Mouse (Mus musculus): ENCODE data around the gene Snrk. TPM values are rescaled to one million over a fixed set of nuclear protein-coding genes. Genes with fewer than 3 reads are reported as not detected.

The Snrk gene
- polyA plus RNA-seq, 1 experiment from 2014 or later: 30.6 TPM

DNA sequence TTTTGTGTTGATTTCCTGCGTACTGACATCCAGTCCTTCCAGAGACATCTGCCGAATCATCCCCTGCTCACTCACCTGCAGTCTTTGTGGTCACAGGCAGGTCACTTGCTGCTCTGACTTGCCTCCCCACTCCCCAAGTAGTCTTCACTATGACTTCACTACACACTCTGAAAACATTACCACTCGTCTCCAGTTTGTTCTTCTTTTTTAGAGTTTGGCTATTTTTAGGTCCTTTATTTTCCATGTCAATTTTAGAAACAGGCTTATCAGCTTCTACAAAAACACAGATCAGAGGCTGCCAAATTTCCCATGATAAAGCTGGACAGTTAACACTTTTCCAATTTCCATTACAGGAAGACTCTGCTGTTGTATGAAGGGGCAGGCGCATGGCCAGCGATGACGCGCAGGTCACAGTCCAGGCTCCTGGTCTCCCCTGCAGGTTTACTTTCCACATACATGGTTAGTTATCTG is 70.4 kb downstream of the Snrk start:
- H3K27me3 ChIP-seq (ENCODE audit: control insufficient read depth, insufficient read depth, low read length): no peaks in the 10 kb centered on the region
- no peak for DNase-seq (ENCODE audit: low spot score)
- no peaks in the 10 kb centered on the region for H3K9me3 ChIP-seq (ENCODE audit: control insufficient read depth, low read length)
- no peaks in the 10 kb centered on the region for H3K4me1 ChIP-seq (ENCODE audit: control insufficient read depth, insufficient read depth, low read length)
- no peak overlapping the region for H3K27ac ChIP-seq (ENCODE audit: low read depth, low read length)
- H3K36me3 ChIP-seq (ENCODE audit: control insufficient read depth, insufficient read depth, low read length): no peaks in the 10 kb centered on the region
- no peak for ATAC-seq (ENCODE audit: insufficient read depth, low FRiP score, low TSS enrichment)
- H3K4me2 ChIP-seq (ENCODE audit: low read depth): no peak overlapping the region
- 90% methylated on average over 7 of the region's 7 CpGs for WGBS
- H3K4me3 ChIP-seq (ENCODE audit: low read depth, low read length): no peak overlapping the region
- H3K9ac ChIP-seq (ENCODE audit: low read length): no peak overlapping the region

DNA sequence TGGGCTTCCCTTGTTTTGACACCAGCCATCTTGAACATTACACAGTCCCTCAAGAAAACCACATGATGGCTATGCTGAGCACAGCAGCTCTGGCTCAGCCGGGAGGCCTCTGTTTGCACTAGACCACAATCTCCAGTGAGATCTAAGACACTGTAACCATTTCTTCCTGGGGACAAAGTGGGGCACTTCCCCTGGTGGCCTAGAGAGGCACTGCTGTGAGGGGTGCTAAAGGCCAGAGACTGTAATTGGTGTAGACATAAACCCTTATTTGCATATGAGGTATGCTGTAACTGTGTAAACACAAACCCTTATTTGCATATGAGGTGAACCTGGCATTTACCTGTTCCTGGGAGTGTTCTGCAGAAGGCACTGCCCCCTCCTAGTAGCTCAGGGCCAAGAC is 71.7 kb downstream of the Snrk start:
- H3K27me3 ChIP-seq (ENCODE audit: control insufficient read depth, insufficient read depth, low read length): no peaks in the 10 kb centered on the region
- H3K9me3 ChIP-seq (ENCODE audit: control insufficient read depth, low read length): no peaks in the 10 kb centered on the region
- H3K4me2 ChIP-seq (ENCODE audit: low read depth): no peak overlapping the region
- WGBS: 52% methylated on average over 1 of the region's 1 CpGs
- no peak overlapping the region for H3K4me3 ChIP-seq (ENCODE audit: low read depth, low read length)
- no peak for ATAC-seq (ENCODE audit: insufficient read depth, low FRiP score, low TSS enrichment)
- no peak overlapping the region for H3K9ac ChIP-seq (ENCODE audit: low read length)
- no peak overlapping the region for H3K27ac ChIP-seq (ENCODE audit: low read depth, low read length)
- H3K36me3 ChIP-seq (ENCODE audit: control insufficient read depth, insufficient read depth, low read length): no peaks in the 10 kb centered on the region
- DNase-seq (ENCODE audit: low spot score): no peak
- H3K4me1 ChIP-seq (ENCODE audit: control insufficient read depth, insufficient read depth, low read length): no peaks in the 10 kb centered on the region

DNA sequence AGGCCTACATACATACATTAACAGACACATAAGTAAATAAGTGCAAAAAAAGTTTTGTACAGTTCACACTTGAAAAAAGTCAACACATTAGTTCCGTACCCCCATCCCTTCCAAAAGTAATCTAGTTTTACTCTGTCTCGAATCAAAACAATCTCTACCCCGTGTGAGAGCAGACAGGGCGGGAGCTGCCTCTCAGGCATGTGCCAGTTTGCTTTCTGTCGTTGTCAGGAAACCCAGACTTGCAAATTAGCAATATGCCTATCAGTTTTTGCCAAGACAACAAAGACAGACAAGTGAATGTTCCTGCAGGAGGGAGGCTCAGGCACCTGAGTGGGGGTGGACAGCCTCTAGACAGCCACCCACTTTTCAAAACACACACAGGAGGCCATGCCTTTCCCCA is 76.3 kb downstream of the Snrk start:
- ATAC-seq (ENCODE audit: insufficient read depth, low FRiP score, low TSS enrichment) (no peak), DNase-seq (ENCODE audit: low spot score) (no peak)
- Histone ChIP-seq H3K9ac (ENCODE audit: low read length) (no peak overlapping the region), H3K27ac (ENCODE audit: low read depth, low read length) (no peak overlapping the region), H3K4me1 (ENCODE audit: control insufficient read depth, insufficient read depth, low read length) (no peaks in the 10 kb centered on the region), H3K36me3 (ENCODE audit: control insufficient read depth, insufficient read depth, low read length) (no peaks in the 10 kb centered on the region), H3K4me2 (ENCODE audit: low read depth) (no peak overlapping the region), H3K27me3 (ENCODE audit: control insufficient read depth, insufficient read depth, low read length) (no peaks in the 10 kb centered on the region), H3K4me3 (ENCODE audit: low read depth, low read length) (no peak overlapping the region), H3K9me3 (ENCODE audit: control insufficient read depth, low read length) (no peaks in the 10 kb centered on the region)
- WGBS: 80% methylated on average over 5 of the region's 5 CpGs

DNA sequence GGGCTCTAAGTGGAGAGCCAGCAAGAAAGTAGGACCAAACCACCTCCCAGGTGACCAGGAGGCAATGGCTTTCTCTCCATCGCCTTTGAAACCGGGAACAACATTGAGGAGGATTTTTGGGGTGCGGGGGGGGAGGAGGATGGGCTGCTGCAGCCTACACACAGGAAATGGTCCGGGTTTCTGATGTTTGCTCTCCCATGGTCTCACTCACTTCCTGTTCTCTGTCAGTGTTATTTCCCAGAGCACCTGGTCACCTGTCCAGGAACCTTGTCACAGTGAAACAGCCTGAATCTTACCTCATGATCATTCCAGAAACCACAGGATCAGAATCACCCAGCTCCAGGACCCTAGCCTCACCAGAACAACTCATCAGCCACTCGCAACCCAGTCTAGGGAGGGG is 76.8 kb downstream of the Snrk start:
- Histone ChIP-seq H3K4me1 (ENCODE audit: control insufficient read depth, insufficient read depth, low read length) (no peaks in the 10 kb centered on the region), H3K4me3 (ENCODE audit: low read depth, low read length) (no peak overlapping the region), H3K9me3 (ENCODE audit: control insufficient read depth, low read length) (no peaks in the 10 kb centered on the region), H3K27me3 (ENCODE audit: control insufficient read depth, insufficient read depth, low read length) (no peaks in the 10 kb centered on the region), H3K27ac (ENCODE audit: low read depth, low read length) (no peak overlapping the region), H3K4me2 (ENCODE audit: low read depth) (no peak overlapping the region), H3K36me3 (ENCODE audit: control insufficient read depth, insufficient read depth, low read length) (no peaks in the 10 kb centered on the region), H3K9ac (ENCODE audit: low read length) (no peak overlapping the region)
- WGBS: 82% methylated on average over 5 of the region's 5 CpGs
- DNase-seq (ENCODE audit: low spot score) (no peak), ATAC-seq (ENCODE audit: insufficient read depth, low FRiP score, low TSS enrichment) (no peak)

DNA sequence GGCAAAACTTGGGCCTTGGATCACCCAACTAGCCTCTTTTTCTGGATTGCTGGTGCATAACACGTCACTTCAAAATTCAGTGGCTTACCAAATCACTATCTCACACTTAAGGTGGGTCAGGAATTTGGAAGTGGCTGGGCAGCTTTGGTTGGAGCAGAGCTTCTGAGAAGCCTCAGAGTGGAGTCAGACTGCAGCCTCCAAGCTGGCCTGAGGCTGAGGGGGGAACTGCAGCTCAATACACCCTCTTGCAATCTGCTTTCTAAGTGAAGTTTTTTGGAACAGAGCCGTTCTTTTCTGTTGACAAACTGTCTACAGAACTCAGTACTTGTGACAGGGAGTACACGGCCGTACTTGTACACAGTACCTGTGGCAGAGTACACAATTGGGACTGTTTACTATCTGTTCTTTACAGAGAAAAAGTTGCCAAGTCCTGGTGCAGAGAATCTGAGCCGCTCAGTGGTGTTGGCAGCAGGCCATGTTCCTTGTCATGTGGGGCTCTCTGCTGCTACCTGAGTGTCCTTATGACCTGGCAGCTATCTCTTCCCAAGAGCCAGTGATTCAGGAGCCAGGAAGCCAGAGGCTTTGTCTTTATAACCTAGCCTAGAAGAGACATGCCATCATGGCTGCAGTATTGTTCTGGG is 78.1 kb downstream of the Snrk start:
- no peak overlapping the region for H3K27ac ChIP-seq (ENCODE audit: low read depth, low read length)

DNA sequence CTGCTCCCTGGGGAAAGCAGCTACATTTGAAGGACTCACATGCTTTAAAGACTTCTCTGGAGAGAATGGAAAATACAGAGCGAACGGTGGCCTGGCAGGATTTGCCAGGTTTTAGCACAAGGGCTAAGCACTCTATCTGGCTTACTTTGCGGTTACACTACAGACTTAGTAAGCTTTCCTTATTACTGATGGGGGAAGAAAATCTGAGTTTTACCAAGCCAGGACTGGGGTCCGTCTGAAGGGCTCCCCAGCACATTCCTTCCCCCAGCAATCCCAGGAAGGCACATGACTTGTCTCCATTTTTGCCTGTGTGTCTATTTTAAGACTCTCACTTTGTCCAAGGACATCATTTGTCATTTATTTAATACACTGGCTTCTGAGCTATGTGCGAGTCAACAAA is 80.0 kb downstream of the Snrk start:
- H3K4me3 ChIP-seq (ENCODE audit: low read depth, low read length): no peak overlapping the region
- DNase-seq (ENCODE audit: low spot score) (no peak), ATAC-seq (ENCODE audit: insufficient read depth, low FRiP score, low TSS enrichment) (no peak)
- H3K27ac ChIP-seq (ENCODE audit: low read depth, low read length): no peak overlapping the region
- no peak overlapping the region for H3K4me2 ChIP-seq (ENCODE audit: low read depth)
- H3K9ac ChIP-seq (ENCODE audit: low read length): no peak overlapping the region
- H3K27me3 ChIP-seq (ENCODE audit: control insufficient read depth, insufficient read depth, low read length): no peaks in the 10 kb centered on the region
- H3K4me1 ChIP-seq (ENCODE audit: control insufficient read depth, insufficient read depth, low read length): peaks cover 5% of the 10 kb centered on the region; the same call in 1 of the 2 replicates
- no peaks in the 10 kb centered on the region for H3K9me3 ChIP-seq (ENCODE audit: control insufficient read depth, low read length)
- WGBS: 80% methylated on average over 5 of the region's 5 CpGs
- no peaks in the 10 kb centered on the region for H3K36me3 ChIP-seq (ENCODE audit: control insufficient read depth, insufficient read depth, low read length)

More for the DNA sequence above, 78.1 kb downstream of the Snrk start:
- no peak for ATAC-seq (ENCODE audit: insufficient read depth, low FRiP score, low TSS enrichment)
- peaks cover 5% of the 10 kb centered on the region; the same call in 1 of the 2 replicates for H3K4me1 ChIP-seq (ENCODE audit: control insufficient read depth, insufficient read depth, low read length)
- H3K9ac ChIP-seq (ENCODE audit: low read length): no peak overlapping the region
- H3K27me3 ChIP-seq (ENCODE audit: control insufficient read depth, insufficient read depth, low read length): no peaks in the 10 kb centered on the region
- no peaks in the 10 kb centered on the region for H3K9me3 ChIP-seq (ENCODE audit: control insufficient read depth, low read length)
- no peak for DNase-seq (ENCODE audit: low spot score)
- no peak overlapping the region for H3K4me3 ChIP-seq (ENCODE audit: low read depth, low read length)
- WGBS: 91% methylated on average over 5 of the region's 5 CpGs
- no peaks in the 10 kb centered on the region for H3K36me3 ChIP-seq (ENCODE audit: control insufficient read depth, insufficient read depth, low read length)
- no peak overlapping the region for H3K4me2 ChIP-seq (ENCODE audit: low read depth)

DNA sequence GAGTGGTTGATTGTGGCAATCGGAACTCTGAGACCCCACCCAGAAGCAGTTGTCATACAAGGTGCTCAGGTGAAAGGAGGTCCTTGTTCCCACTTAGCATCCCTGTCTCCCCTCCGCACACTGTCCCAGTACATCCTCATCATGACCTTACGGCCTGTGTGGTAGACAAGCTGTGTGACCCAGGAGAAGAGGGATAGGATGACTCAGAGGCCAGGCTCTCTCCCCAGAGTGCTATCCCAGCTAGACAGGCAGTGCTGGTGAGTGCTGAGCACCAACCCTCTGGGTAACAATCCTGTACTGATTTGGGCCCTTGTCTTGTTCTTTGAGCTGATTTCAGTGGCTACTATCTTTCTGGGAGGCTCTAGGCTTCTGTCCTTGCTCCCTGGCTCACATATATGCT is 81.6 kb downstream of the Snrk start:
- no peak overlapping the region for H3K9ac ChIP-seq (ENCODE audit: low read length)
- WGBS: 87% methylated on average over 3 of the region's 3 CpGs
- no peak for DNase-seq (ENCODE audit: low spot score)
- H3K27me3 ChIP-seq (ENCODE audit: control insufficient read depth, insufficient read depth, low read length): no peaks in the 10 kb centered on the region
- no peaks in the 10 kb centered on the region for H3K36me3 ChIP-seq (ENCODE audit: control insufficient read depth, insufficient read depth, low read length)
- no peak overlapping the region for H3K4me2 ChIP-seq (ENCODE audit: low read depth)
- no peak for ATAC-seq (ENCODE audit: insufficient read depth, low FRiP score, low TSS enrichment)
- H3K4me3 ChIP-seq (ENCODE audit: low read depth, low read length): no peak overlapping the region
- H3K9me3 ChIP-seq (ENCODE audit: control insufficient read depth, low read length): no peaks in the 10 kb centered on the region
- H3K4me1 ChIP-seq (ENCODE audit: control insufficient read depth, insufficient read depth, low read length): peaks cover 5% of the 10 kb centered on the region; the same call in 1 of the 2 replicates
- no peak overlapping the region for H3K27ac ChIP-seq (ENCODE audit: low read depth, low read length)

DNA sequence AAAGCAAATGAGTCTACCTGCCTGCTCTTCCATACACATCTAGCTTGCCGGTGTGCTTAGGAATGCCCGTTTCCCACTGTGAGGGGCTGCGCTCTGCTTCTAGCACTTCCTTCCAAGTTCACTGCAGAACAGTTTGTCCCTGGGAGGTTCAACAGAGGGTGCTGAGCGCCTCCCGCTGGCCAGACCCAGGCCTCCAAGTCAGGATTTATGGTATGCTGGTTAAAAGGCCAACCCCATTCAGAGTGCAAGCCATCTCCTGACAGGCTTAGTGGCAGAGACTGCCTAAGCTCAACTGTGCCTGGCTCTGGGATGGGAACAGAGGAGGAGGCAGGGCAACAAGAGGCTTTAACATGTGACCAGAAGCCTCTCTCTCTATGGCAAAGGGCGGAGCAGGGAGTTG is 82.2 kb downstream of the Snrk start:
- WGBS: 23% methylated on average over 6 of the region's 6 CpGs
- DNase-seq (ENCODE audit: low spot score): peak; percentile 46

DNA sequence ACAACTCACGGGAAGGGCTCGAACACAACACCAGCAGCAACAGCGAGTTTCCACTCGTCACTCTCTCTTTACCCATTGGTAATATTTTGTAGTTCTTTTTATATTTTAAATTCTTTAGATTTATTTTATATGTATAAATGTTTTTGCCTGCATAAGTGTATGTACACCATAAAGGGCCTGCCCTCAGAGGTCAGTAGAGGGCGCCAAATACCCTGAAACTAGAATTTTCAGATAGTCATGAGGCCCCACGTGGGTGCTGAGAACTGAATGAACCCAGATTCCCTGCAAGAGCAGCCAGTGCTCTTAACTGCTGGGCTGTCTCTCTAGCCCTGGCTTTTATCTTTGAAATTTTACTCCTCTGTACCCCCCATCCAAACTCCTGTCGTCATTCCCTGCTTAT is 87.4 kb downstream of the Snrk start:
- DNase-seq (ENCODE audit: low spot score) (peak; percentile 38), ATAC-seq (ENCODE audit: insufficient read depth, low FRiP score, low TSS enrichment) (no peak)
- H3K4me1 ChIP-seq (ENCODE audit: control insufficient read depth, insufficient read depth, low read length): peaks cover 3% of the 10 kb centered on the region; the same call in 1 of the 2 replicates
- H3K9ac ChIP-seq (ENCODE audit: low read length): no peak overlapping the region
- H3K4me2 ChIP-seq (ENCODE audit: low read depth): no peak overlapping the region
- no peaks in the 10 kb centered on the region for H3K36me3 ChIP-seq (ENCODE audit: control insufficient read depth, insufficient read depth, low read length)
- no peak overlapping the region for H3K27ac ChIP-seq (ENCODE audit: low read depth, low read length)
- H3K27me3 ChIP-seq (ENCODE audit: control insufficient read depth, insufficient read depth, low read length): no peaks in the 10 kb centered on the region
- H3K9me3 ChIP-seq (ENCODE audit: control insufficient read depth, low read length): no peaks in the 10 kb centered on the region
- no peak overlapping the region for H3K4me3 ChIP-seq (ENCODE audit: low read depth, low read length)
- 63% methylated on average over 7 of the region's 7 CpGs for WGBS

More for the DNA sequence above, 82.2 kb downstream of the Snrk start:
- Histone ChIP-seq H3K27me3 (ENCODE audit: control insufficient read depth, insufficient read depth, low read length) (no peaks in the 10 kb centered on the region), H3K4me1 (ENCODE audit: control insufficient read depth, insufficient read depth, low read length) (peaks cover 5% of the 10 kb centered on the region; the same call in 1 of the 2 replicates), H3K9me3 (ENCODE audit: control insufficient read depth, low read length) (no peaks in the 10 kb centered on the region), H3K9ac (ENCODE audit: low read length) (no peak overlapping the region), H3K4me2 (ENCODE audit: low read depth) (no peak overlapping the region), H3K27ac (ENCODE audit: low read depth, low read length) (no peak overlapping the region), H3K36me3 (ENCODE audit: control insufficient read depth, insufficient read depth, low read length) (no peaks in the 10 kb centered on the region), H3K4me3 (ENCODE audit: low read depth, low read length) (no peak overlapping the region)
- no peak for ATAC-seq (ENCODE audit: insufficient read depth, low FRiP score, low TSS enrichment)

Measured in neural tube, embryonic 11.5 days (tissue).